Mouse (Mus musculus) adrenal gland, postnatal 36 days (tissue): Measurements from ENCODE around the gene Trim7. TPM values are rescaled to one million over a fixed set of nuclear protein-coding genes. Genes with fewer than 3 reads are reported as not detected.
"Not testable (repeated sequence)": the region's sequence is repeated elsewhere in the genome, so short reads cannot be mapped to it uniquely, and the experiment has no call there.

Source experiments
- DNase-seq, 2 experiments: peaks; one replicate each; pipeline ENCODE4 v3.0.0; 2021; ENCODE audit warnings: mixed read lengths in 1 of 2
- long read RNA-seq, 2 experiments: library from polyadenylated mRNA; stranded (forward); transcript quantifications; one replicate each; pipeline ENCODE4 v2.0.0; 2021; ENCODE audit warnings: borderline sequencing depth in 2 of 2
- total RNA-seq, 2 experiments: library from RNA; stranded (reverse); gene quantifications; 2 replicates each; pipeline ENCODE4 v1.2.3; 2021

Trim7 gene
- 1 to 10 TPM; 6.4 to 8.6 TPM for total RNA-seq
- long read RNA-seq, experiment 1, partial matches to known transcripts, result 2 of 5 reads
- long read RNA-seq, experiment 1, other reads (novel, unspliced or antisense), result 1 of 5 reads
- long read RNA-seq, experiment 2, partial matches to known transcripts, result 0 of 1 reads
- long read RNA-seq, experiment 2, other reads (novel, unspliced or antisense), result 0 of 1 reads

- DNase-seq, result peak; percentile 39 to 40
Measured at GRCm38 (mm10) chr11:48825979-48826751, at the start of gene Trim7, which contains the start of gene Gm12184. Gene Trim7 (plus strand): TSS chr11:48826140. Gene Gm12184 (minus strand): TSS chr11:48826655.

DNA sequence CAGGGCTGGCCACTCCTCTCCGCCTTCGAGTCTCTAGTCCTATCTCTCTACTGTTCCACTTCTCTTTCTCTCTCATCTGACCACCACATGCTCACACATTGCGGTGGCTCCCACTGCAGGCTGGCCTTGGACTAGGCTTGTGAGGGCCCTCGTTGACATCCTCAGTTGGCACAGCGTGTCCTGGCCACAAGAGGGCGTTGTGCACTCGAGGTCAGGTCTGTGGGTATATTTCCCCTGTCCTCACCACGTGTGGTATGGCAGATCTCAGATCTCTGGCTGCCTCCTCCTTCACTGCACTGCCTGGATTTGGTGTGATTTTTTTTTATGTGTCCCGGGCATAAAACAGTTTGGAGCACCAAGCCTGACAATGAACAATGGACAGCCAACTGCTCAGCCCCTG, 49.3 kb upstream of the Trim7 start:
- no peak for DNase-seq

DNA sequence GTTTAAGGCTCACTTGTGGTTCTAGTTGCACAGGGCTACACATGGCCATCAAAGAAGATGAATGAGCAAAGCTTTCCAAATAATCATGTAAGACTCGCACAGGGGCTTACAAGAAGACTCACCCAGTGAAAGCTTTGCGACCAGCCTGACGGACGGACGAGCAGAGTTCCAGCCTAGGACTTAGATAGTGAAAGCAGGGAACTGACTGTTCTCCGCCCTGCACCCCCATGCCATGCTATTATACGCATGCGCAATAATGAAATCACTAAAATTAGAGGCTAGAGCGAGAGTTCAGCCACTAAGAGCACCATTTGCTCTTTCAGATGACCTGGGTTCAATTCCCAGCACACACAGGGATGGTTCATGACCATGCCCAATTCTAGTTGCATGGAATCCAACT, 48.6 kb upstream of the Trim7 start:
- DNase-seq, result no peak

DNA sequence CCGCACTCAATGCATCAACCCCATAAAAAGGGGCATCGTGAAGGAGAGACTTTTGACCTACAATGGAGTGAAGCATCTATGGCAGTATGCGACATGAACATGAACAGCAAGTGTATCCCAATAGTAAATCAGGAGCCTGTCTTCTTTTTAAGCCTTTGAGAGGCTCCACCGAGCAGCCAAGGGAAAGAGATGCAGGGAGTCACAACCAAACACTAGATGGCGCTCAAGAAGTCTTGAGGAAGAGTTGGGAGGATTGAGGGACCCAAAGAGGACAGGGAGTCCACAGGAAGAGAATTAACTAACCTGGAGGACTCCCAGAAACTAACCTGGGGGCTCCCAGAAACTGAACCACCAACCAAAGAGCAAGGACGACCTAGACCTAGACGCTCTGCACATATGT, 46.5 kb upstream of the Trim7 start:
- peak; percentile 30 to 58 for DNase-seq

DNA sequence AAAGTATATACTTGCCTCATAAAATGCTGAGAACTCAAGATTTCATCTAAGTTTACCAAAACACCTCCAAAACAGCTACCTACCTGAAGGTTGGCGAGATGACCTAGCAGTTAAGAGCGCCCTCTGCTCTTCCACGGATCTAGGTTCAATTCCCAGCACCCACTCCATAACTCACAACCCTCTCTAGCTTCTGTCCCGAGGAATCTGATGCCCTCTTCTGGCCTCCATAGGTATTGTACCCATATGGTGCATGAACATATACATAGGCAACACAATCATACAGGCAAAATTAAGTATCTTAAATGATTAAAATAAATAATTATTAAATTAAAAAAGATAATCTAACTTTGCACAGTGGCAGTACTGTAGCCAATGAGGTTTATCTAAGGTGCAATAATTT, 43.7 kb upstream of the Trim7 start:
- no peak for DNase-seq

GRCm38 (mm10) chr11:48787455-48788211, 38.3 kb upstream of the Trim7 start:
- DNase-seq, result peak; percentile 12 to 43

GRCm38 (mm10) chr11:48788311-48789089, 37.4 kb upstream of the Trim7 start:
- peak; percentile 73 to 82 for DNase-seq

DNA sequence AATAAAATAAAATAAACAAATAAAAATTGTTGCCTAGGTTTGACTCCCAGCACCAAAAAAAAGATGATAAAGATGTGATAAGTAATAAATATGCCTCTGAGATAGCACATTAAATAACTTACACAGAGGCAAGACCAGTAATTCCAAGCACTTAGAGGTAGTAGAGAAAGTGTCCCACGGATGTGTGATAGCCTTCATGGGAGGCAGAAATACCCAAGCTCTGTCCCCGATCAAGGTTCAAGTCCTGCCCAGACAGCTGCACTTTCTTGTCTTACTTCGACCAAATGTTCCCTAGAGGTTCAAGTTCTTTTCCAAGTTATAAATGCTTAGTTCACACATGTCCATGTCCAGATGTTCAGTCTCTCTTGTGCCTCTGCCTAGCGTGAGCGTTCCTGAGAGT, 36.7 kb upstream of the Trim7 start:
- no peak for DNase-seq

DNA sequence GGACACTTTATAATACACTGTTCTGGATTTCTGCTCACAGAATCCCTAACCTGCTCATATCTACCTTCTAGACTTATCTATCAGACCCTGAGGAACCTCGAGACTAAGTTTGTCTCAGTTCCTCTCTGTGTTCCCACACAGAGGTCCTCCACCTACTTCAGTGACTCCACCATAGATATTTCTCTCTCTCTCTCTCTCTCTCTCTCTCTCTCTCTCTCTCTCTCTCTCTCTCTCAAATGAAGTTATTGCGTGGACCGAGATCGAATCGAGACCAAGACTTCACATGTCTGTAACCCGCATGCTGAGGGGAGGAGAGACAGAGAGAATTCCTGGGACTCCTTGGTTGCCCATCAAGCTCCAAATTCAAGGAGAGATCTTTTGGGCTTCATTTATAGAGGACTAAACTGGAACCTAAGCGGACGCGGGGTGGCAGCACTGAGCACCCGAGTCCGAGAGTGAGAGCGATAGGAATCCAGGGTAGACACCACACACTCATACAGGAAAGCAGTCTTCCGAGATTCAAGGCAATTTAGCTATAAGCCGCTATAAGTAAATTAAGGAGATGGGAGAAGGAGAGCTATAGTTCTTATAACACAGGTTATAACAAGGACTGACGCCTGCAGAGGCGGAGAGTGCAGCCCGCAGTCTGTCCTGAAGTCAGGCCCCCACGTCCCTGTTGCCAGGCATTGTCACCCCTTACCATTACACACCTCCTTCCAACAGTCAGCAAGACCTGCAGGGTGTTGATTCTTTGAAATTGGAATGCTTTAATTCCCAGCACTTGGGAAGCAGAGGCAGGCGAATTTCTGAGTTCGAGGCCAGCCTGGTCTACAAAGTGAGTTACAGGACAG, 35.7 kb upstream of the Trim7 start:
- peak; percentile 89 to 93 for DNase-seq

GRCm38 (mm10) chr11:48790946-48791345, 35.0 kb upstream of the Trim7 start:
- no peak for DNase-seq

- not testable (repeated sequence) for DNase-seq
Measured at GRCm38 (mm10) chr11:48791894-48792293, 34.0 kb upstream of the Trim7 start.

DNA sequence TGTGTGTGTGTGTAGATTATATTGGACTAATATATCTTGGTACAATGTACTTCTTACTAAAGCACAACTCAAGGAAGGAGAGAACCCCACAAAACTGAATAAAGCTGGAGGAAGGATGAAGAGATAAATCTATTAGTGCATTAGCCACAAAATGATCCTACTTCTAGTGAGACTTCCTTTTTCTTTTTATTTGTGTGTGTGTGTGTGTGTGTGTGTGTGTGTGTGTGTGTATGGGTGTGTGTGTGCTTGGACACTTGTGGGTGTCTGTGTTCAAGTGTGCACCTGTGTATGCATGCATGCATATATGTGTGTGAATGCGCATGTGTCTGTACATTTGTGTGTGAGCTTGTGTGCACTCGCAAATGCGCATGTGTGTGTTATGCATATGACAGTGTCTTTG, 32.8 kb upstream of the Trim7 start:
- DNase-seq, result no peak

GRCm38 (mm10) chr11:48795221-48795620, 30.7 kb upstream of the Trim7 start:
- no peak for DNase-seq

DNA sequence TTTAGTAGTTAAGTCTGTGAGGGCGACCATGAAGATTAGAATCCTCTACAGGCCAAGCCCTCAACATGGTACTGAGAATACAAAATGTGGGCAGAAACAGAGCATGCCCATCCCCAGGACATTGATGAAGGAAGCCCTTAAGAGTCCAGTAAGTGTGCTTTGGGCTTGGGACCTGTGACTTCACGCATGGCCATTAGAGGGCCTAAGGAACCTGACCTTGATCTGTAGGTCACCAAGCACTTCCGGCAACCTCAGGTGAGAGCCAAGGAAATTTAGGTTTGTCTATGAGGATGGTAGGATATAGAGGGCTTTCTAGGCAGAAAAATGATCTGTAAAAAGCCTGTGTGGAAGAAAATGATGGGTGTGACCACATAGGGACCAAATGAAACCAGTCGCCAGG, 29.6 kb upstream of the Trim7 start:
- no peak for DNase-seq

DNA sequence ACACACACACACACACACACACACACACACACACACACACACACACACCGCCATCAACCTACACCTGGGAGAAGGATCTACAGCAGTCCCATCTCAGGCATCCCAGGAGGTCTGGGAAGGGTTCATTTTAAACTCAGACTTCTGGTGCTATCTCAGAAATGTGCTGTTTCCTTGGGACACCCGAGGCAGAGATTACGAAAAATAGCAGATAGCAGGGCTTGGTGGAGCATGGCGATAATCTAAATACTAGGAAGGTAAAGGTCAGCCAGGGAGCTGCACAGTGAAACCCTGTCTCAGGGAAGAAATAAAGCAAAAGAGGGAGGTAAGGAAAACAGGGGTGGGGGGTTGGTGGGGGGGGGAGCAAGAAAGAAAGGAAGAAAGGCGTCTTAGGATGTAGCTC, 28.7 kb upstream of the Trim7 start:
- DNase-seq, result no peak

DNA sequence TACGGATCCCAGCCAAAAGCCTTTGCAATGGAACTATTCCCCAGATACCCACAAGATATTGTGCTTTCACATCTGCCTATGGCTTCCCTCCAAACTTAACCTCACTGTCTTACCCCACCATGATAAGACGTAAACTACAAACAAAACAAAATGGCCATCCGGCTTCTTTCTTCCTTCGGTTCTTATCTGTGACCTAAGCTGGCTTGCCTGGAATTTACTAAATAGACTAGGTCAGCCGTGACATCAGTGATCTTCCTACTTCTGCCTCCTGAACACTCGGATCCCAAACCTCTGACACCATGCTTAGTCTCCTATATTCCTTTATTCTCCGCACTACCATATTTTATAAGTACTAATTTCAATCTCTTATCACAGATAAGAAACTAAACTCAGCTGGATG, 27.6 kb upstream of the Trim7 start:
- DNase-seq, result no peak

DNA sequence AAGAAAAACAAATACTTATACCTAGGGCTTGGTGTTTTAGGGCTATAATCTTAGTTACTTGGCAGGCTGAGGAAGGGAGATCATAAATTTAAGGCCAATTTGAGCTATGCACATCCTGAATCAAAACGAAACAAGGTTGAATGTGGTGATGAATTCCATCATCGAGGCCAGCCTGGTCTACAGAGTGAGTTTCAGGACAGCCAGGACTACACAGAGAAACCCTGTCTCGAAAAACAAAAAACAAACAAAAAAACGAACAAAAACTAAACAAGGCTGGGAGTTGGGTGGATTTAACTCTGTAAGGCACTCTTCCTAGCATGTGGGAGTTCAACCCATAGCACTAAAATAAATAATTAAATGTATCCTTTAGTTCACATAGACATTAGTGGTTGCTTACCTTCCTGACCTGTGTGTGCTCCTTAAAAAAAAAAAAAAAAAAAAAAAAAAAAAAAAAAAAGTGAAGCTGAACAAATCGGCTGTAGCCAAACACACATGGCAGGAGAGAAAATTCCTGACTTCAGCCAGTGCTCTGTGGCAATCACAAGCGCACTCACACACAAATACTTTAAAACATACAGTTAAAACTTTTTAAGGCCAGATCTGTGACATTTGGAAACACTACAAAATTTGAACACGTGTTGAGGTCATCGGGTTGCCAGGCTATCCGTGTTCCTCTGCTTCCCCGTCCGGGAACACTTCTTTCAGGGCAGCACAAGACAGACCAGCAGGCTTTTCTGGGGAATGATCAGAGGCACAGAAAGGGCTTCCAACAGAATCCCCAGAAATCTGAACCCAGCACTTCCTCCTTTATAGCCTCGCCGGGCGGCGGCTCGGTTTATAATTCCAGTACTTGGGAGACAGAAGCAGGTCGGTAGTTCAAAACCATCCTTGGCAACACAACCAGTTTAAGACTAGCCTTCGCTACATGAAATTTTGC, 26.7 kb upstream of the Trim7 start:
- DNase-seq, result no peak

GRCm38 (mm10) chr11:48799921-48800701, 25.8 kb upstream of the Trim7 start, which contains the start of gene Rack1:
Gene Rack1 (plus strand): TSS chr11:48800332.
- DNase-seq, result peak; percentile 91 to 92
